Mouse (Mus musculus): ENCODE data around the gene Camk2n2.

GRCm38 (mm10) chr16:20611357-20612227, 9.5 kb downstream of the Camk2n2 start, which contains the start of the genes Eef1akmt4, Gm49333 and Alg3:
- no peak for TF ChIP-seq GATA1 (IDR thresholded peaks at IDR 0.05; ENCODE audit: borderline replicate concordance, low read length)
- no peak for TF ChIP-seq FLI1 (IDR thresholded peaks at IDR 0.05; ENCODE audit: low read length)
